Mouse (Mus musculus) liver, postnatal 0 days (tissue): ENCODE results near the gene Gm28048. TPM values are rescaled to one million over a fixed set of nuclear protein-coding genes. Genes with fewer than 3 reads are reported as not detected.

Experiments used
- ATAC-seq: fragments of 200-750 bp; cut with Nextera tagmentation; 2 replicates; pipeline ENCODE4 v1.8.0; 2017; ENCODE audit warnings: mild to moderate bottlenecking, moderate library complexity
- DNase-seq: peaks from one replicate; pipeline ENCODE4 v3.0.0-alpha.2; 2016
- H3K27ac ChIP-seq: fragments of 300-500 bp; sonication (generic); 2 replicates; pipeline ENCODE4 v1.5.1; 2014; ENCODE audit warnings: antibody characterized with exemption, moderate library complexity, mild to moderate bottlenecking, low read depth
- H3K27me3 ChIP-seq: fragments of 300-500 bp; sonication (generic); 2 replicates; pipeline ENCODE4 v1.6.1; 2014; ENCODE audit warnings: low read length, control low read depth, mixed read lengths; ENCODE audit not compliant: insufficient read depth
- H3K36me3 ChIP-seq: fragments of 300-500 bp; sonication (generic); replicated peaks from 2 replicates; pipeline ENCODE4 v1.6.1; 2014; ENCODE audit warnings: mild to moderate bottlenecking, control low read depth, low read length, moderate library complexity, mixed read lengths; ENCODE audit not compliant: insufficient read depth
- H3K4me1 ChIP-seq: fragments of 300-500 bp; sonication (generic); 2 replicates; pipeline ENCODE4 v1.6.1; 2014; ENCODE audit warnings: antibody characterized with exemption, mild to moderate bottlenecking, control low read depth; ENCODE audit not compliant: insufficient read depth
- H3K4me2 ChIP-seq: fragments of 300-500 bp; sonication (generic); 2 replicates; pipeline ENCODE4 v1.6.1; 2014; ENCODE audit warnings: low read depth, mild to moderate bottlenecking, low read length, moderate library complexity, mixed read lengths
- H3K4me3 ChIP-seq: fragments of 300-500 bp; sonication (generic); 2 replicates; pipeline ENCODE4 v1.5.1; 2014; ENCODE audit warnings: low read depth, low read length
- H3K9ac ChIP-seq: fragments of 300-500 bp; sonication (generic); replicated peaks from 2 replicates; pipeline ENCODE4 v1.6.1; 2014; ENCODE audit warnings: mild to moderate bottlenecking, moderate library complexity
- H3K9me3 ChIP-seq: fragments of 300-500 bp; sonication (generic); 2 replicates; pipeline ENCODE4 v1.6.1; 2016; ENCODE audit warnings: mild to moderate bottlenecking, control low read depth, low read length, mixed read lengths
- CTCF ChIP-seq: sonication (generic); IDR thresholded peaks from 2 replicates; pipeline ENCODE4 v1.5.1; 2016; ENCODE audit warnings: antibody characterized with exemption, low read depth
- EP300 ChIP-seq: IDR thresholded peaks from 2 replicates; pipeline ENCODE4 v1.6.1; 2016; ENCODE audit warnings: antibody characterized with exemption, low read depth, mild to moderate bottlenecking
- WGBS: fragments of 180-500 bp; shearing (Covaris S2); extraction: QIAGEN DNeasy Blood & Tissue Kit; methylation state at CpG from one replicate; pipeline ENCODE4 v1.1.7; 2014; ENCODE audit not compliant: insufficient replicate concordance; 5-methylcytosine and 5-hydroxymethylcytosine counted together
- polyA plus RNA-seq: library from polyadenylated mRNA; unstranded; fragments of >200 nt; fragmentation: Nextera tagmentation; extraction: Ambion mirVana; gene quantifications from 2 replicates; pipeline ENCODE4 v1.2.1, GENCODE M21; 2015

Gene Gm28048
- polyA plus RNA-seq, 1 experiment from 2014 or later: 11.7 TPM

GRCm38 (mm10) chr11:22950131-22950530, 31.8 kb downstream of the Gm28048 start:
- Histone ChIP-seq H3K4me2 (no peak overlapping the region), H3K9ac (no peak overlapping the region), H3K9me3 (no peaks in the 10 kb centered on the region), H3K4me3 (no peak overlapping the region), H3K27ac (no peak overlapping the region), H3K4me1 (0 out of 2 replicates have a peak, but pooled peaks cover 4% of the 10 kb centered on the region), H3K36me3 (no peaks in the 10 kb centered on the region), H3K27me3 (no peaks in the 10 kb centered on the region)
- ATAC-seq: no peak
- TF ChIP-seq CTCF: peak; percentile 39
- TF ChIP-seq EP300: no peak
- peak; percentile 23 for DNase-seq
- 84% methylated on average over 6 of the region's 6 CpGs for WGBS

GRCm38 (mm10) chr11:22949101-22949500, 32.8 kb downstream of the Gm28048 start:
- ATAC-seq: no peak
- Histone ChIP-seq H3K9me3 (no peaks in the 10 kb centered on the region), H3K4me3 (no peak overlapping the region), H3K4me1 (0 out of 2 replicates have a peak, but pooled peaks cover 4% of the 10 kb centered on the region), H3K9ac (no peak overlapping the region), H3K4me2 (no peak overlapping the region), H3K27me3 (no peaks in the 10 kb centered on the region), H3K36me3 (no peaks in the 10 kb centered on the region), H3K27ac (no peak overlapping the region)
- 81% methylated on average over 1 of the region's 1 CpGs for WGBS
- TF ChIP-seq EP300 (no peak), CTCF (no peak)
- no peak for DNase-seq

- no peaks in the 10 kb centered on the region for H3K4me1 ChIP-seq
- no peaks in the 10 kb centered on the region for H3K36me3 ChIP-seq
- H3K27ac ChIP-seq: no peak overlapping the region
- H3K9me3 ChIP-seq: no peaks in the 10 kb centered on the region
- no peak overlapping the region for H3K9ac ChIP-seq
- 70% methylated on average over 2 of the region's 2 CpGs for WGBS
- TF ChIP-seq EP300 (no peak), CTCF (no peak)
- ATAC-seq (no peak), DNase-seq (no peak)
- H3K4me2 ChIP-seq: no peak overlapping the region
- no peak overlapping the region for H3K4me3 ChIP-seq
- H3K27me3 ChIP-seq: no peaks in the 10 kb centered on the region
Observed at GRCm38 (mm10) chr11:22938983-22939382, 42.9 kb downstream of the Gm28048 start.

GRCm38 (mm10) chr11:22937716-22938316, 44.1 kb downstream of the Gm28048 start:
- Histone ChIP-seq H3K9ac (no peak overlapping the region), H3K27ac (no peak overlapping the region), H3K27me3 (no peaks in the 10 kb centered on the region), H3K4me2 (no peak overlapping the region), H3K36me3 (no peaks in the 10 kb centered on the region), H3K4me3 (no peak overlapping the region), H3K4me1 (no peaks in the 10 kb centered on the region; the same call in 1 of the 2 replicates), H3K9me3 (no peaks in the 10 kb centered on the region)
- TF ChIP-seq CTCF (no peak), EP300 (no peak)
- ATAC-seq (no peak), DNase-seq (no peak)
- 94% methylated on average over 4 of the region's 4 CpGs for WGBS

- Histone ChIP-seq H3K27ac (no peak overlapping the region), H3K27me3 (no peaks in the 10 kb centered on the region), H3K4me3 (no peak overlapping the region), H3K9me3 (no peaks in the 10 kb centered on the region), H3K4me2 (no peak overlapping the region), H3K4me1 (peaks cover 3% of the 10 kb centered on the region; the same call in 1 of the 2 replicates), H3K36me3 (no peaks in the 10 kb centered on the region), H3K9ac (no peak overlapping the region)
- ATAC-seq (no peak), DNase-seq (no peak)
- TF ChIP-seq EP300 (no peak), CTCF (no peak)
- 52% methylated on average over 5 of the region's 5 CpGs for WGBS
Observed at GRCm38 (mm10) chr11:22936446-22937125, 45.3 kb downstream of the Gm28048 start.

GRCm38 (mm10) chr11:22932167-22932566, 49.7 kb downstream of the Gm28048 start:
- DNase-seq (no peak), ATAC-seq (no peak)
- H3K4me1 ChIP-seq: peaks cover 16% of the 10 kb centered on the region
- no peak overlapping the region for H3K9ac ChIP-seq
- no peaks in the 10 kb centered on the region for H3K9me3 ChIP-seq
- no peak overlapping the region for H3K4me3 ChIP-seq
- H3K27me3 ChIP-seq: no peaks in the 10 kb centered on the region
- H3K4me2 ChIP-seq: no peak overlapping the region
- H3K27ac ChIP-seq: no peak overlapping the region
- no peaks in the 10 kb centered on the region for H3K36me3 ChIP-seq
- TF ChIP-seq EP300 (no peak), CTCF (no peak)
